Mouse (Mus musculus) liver, adult 2 months (tissue): ENCODE results near the gene Vegfd. TPM values are rescaled to one million over a fixed set of nuclear protein-coding genes. Genes with fewer than 3 reads are reported as not detected.

ENCODE experiments used
- DNase-seq: peaks from one replicate; pipeline ENCODE4 v3.0.0-alpha.2; 2011; ENCODE audit warnings: low read depth, low spot score; ENCODE audit errors: extremely low read depth
- H3K27ac ChIP-seq: fragments of 200-500 bp; replicated peaks from 2 replicates; pipeline ENCODE4 v1.5.1; 2012; ENCODE audit warnings: low read depth, mild to moderate bottlenecking, control low read depth, inconsistent platforms, low read length; ENCODE audit not compliant: insufficient read depth
- H3K27me3 ChIP-seq: fragments of 200-500 bp; 2 replicates; pipeline ENCODE4 v1.6.1; 2012; ENCODE audit warnings: mild to moderate bottlenecking, moderate library complexity, low read length, inconsistent platforms; ENCODE audit not compliant: control insufficient read depth, insufficient read depth
- H3K36me3 ChIP-seq: fragments of 200-500 bp; 2 replicates; pipeline ENCODE4 v1.6.1; 2012; ENCODE audit warnings: low read length, inconsistent platforms; ENCODE audit not compliant: control insufficient read depth, insufficient read depth
- H3K4me1 ChIP-seq: fragments of 200-500 bp; 2 replicates; pipeline ENCODE4 v1.6.1; 2011; ENCODE audit warnings: low read length; ENCODE audit not compliant: control insufficient read depth, insufficient read depth
- H3K4me3 ChIP-seq: fragments of 200-500 bp; 2 replicates; pipeline ENCODE4 v1.5.1; 2011; ENCODE audit warnings: low read depth, mild to moderate bottlenecking, control low read depth, low read length, moderate library complexity; ENCODE audit not compliant: insufficient read depth
- H3K79me2 ChIP-seq: fragments of 200-500 bp; 2 replicates; pipeline ENCODE4 v1.6.1; 2012; ENCODE audit warnings: inconsistent platforms, mild to moderate bottlenecking, low read length, moderate library complexity; ENCODE audit not compliant: control insufficient read depth, insufficient read depth
- H3K9ac ChIP-seq: fragments of 200-500 bp; 2 replicates; pipeline ENCODE4 v1.6.1; 2012; ENCODE audit warnings: low read depth, mild to moderate bottlenecking, control low read depth, inconsistent platforms, low read length
- CTCF ChIP-seq: fragments of 200-500 bp; IDR thresholded peaks from 2 replicates; pipeline ENCODE4 v1.5.1; 2011; ENCODE audit warnings: low read depth, low read length, control low read depth
- POLR2A ChIP-seq: fragments of 200-500 bp; IDR thresholded peaks from 2 replicates; pipeline ENCODE4 v1.6.1; 2011; ENCODE audit warnings: low read length, control low read depth; ENCODE audit not compliant: insufficient read depth; ENCODE audit errors: extremely low read depth
- WGBS: fragments of 180-500 bp; shearing (Covaris S2); methylation state at CpG from one replicate; pipeline ENCODE4 v1.1.7; 2018; 5-methylcytosine and 5-hydroxymethylcytosine counted together
- polyA plus RNA-seq: library from polyadenylated mRNA; depleted of rRNA; stranded (reverse); fragments of >200 nt; gene quantifications from 2 replicates; pipeline ENCODE4 v1.2.3, GENCODE M21; 2012
- total RNA-seq: library from RNA; depleted of rRNA; stranded (reverse); fragments of >200 nt; gene quantifications from 2 replicates; pipeline ENCODE4 v1.2.3, GENCODE M21; 2014

Vegfd gene
- total and polyA plus RNA-seq, 2 experiments, result 1.0 to 1.2 TPM

GRCm38 (mm10) chrX:164381618-164382408, 8.6 kb downstream of the Vegfd start:
- Histone ChIP-seq H3K79me2 (no peaks in the 10 kb centered on the region), H3K4me1 (no peaks in the 10 kb centered on the region), H3K27ac (no peak overlapping the region), H3K27me3 (no peaks in the 10 kb centered on the region), H3K36me3 (no peaks in the 10 kb centered on the region), H3K4me3 (peak overlapping the region; percentile 2; the same call in 1 of the 2 replicates), H3K9ac (no peak overlapping the region)
- TF ChIP-seq POLR2A (no peak), CTCF (no peak)
- under 1% methylated on average over 28 of the region's 33 CpGs for WGBS
- DNase-seq, result peak; percentile 85

DNA sequence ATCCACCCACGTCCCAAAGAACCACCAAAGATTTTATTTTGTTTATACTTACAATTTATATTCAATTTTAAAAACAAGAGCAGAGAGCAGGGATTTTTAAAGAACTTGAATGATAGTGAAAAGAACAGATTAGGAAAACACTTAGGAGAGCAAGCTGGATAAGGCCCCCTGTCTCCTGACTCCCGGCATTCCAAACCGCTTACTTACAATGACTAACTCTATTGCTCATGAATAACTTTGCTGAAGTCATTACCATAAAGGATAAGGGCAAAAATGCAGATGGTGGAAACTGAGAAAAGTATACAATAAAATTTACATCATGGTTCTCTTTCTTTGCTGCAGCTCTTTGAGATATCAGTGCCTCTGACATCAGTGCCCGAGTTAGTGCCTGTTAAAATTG, 20.9 kb downstream of the Vegfd start:
- DNase-seq, result no peak
- no peak overlapping the region for H3K4me3 ChIP-seq
- H3K79me2 ChIP-seq, result no peaks in the 10 kb centered on the region
- no peak overlapping the region for H3K9ac ChIP-seq
- H3K4me1 ChIP-seq, result no peaks in the 10 kb centered on the region
- H3K27ac ChIP-seq, result no peak overlapping the region
- TF ChIP-seq POLR2A (no peak), CTCF (no peak)
- 87% methylated on average over 4 of the region's 4 CpGs for WGBS
- peaks cover 2% of the 10 kb centered on the region; the same call in 1 of the 2 replicates for H3K36me3 ChIP-seq
- no peaks in the 10 kb centered on the region for H3K27me3 ChIP-seq

DNA sequence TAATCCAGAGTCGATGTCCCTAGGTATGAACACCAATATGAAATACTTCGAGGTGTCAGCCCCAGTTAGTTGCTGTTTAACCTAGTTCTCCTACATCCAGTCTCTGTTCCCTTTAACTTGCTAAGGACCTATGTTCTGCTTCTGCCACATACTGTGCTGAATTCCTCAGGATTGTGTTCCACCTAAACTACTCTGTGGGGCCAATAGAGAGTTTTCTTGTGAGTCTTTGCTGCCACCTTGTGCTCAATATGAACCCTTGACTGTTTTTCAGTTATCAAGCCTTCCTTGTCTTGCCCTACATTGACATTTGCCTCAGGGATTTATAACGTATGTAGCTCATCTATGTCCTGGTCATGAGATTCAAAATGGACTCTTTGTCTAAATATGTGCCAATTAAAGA, 25.3 kb downstream of the Vegfd start:
- Histone ChIP-seq H3K27me3 (no peaks in the 10 kb centered on the region), H3K79me2 (no peaks in the 10 kb centered on the region), H3K4me3 (no peak overlapping the region), H3K27ac (no peak overlapping the region), H3K9ac (no peak overlapping the region), H3K36me3 (peaks cover 2% of the 10 kb centered on the region), H3K4me1 (no peaks in the 10 kb centered on the region)
- no peak for DNase-seq
- 67% methylated on average over 3 of the region's 3 CpGs for WGBS
- no peak for TF ChIP-seq CTCF
- no peak for TF ChIP-seq POLR2A

DNA sequence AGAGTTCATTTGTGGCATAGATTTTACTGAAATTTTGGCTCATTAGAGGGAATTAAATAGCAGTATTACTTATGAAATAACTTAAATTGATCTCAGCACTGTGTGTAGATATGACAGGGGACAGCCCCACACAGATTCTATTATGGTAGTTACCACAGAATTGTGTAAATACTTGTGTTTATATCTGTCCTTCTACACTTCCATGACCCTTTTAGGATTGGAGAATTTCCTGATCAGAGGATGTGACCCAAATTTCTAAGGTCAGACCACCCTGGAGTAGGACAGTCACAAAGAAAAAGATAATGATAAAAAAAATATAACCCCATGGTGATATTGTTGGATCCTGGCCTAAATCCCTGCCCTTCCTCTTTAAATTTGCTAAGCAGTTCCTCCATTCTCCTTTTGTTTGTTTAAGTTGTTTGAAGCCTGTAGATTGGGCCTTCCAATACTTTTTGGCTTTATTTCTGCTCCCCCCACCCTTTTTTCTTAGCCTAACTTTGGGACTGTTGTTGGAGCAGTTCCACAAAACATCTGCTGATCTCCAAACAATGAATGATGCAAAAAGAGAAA, 32.0 kb downstream of the Vegfd start:
- Histone ChIP-seq H3K4me3 (no peak overlapping the region), H3K27me3 (no peaks in the 10 kb centered on the region), H3K4me1 (no peaks in the 10 kb centered on the region), H3K9ac (no peak overlapping the region), H3K27ac (no peak overlapping the region), H3K79me2 (no peaks in the 10 kb centered on the region), H3K36me3 (no peaks in the 10 kb centered on the region; the same call in 1 of the 2 replicates)
- TF ChIP-seq CTCF (no peak), POLR2A (no peak)
- DNase-seq, result no peak

GRCm38 (mm10) chrX:164406133-164407022, 33.2 kb downstream of the Vegfd start:
- H3K79me2 ChIP-seq, result no peaks in the 10 kb centered on the region
- WGBS, result 94% methylated on average over 9 of the region's 9 CpGs
- H3K4me1 ChIP-seq, result no peaks in the 10 kb centered on the region
- DNase-seq, result no peak
- TF ChIP-seq CTCF, result no peak
- TF ChIP-seq POLR2A, result no peak
- no peak overlapping the region for H3K4me3 ChIP-seq
- no peak overlapping the region for H3K9ac ChIP-seq
- no peak overlapping the region for H3K27ac ChIP-seq
- H3K36me3 ChIP-seq, result no peaks in the 10 kb centered on the region; the same call in 1 of the 2 replicates
- H3K27me3 ChIP-seq, result no peaks in the 10 kb centered on the region
